Mouse (Mus musculus) MEL (cell line): Measurements from ENCODE around the gene Dyrk1a. TPM values are rescaled to one million over a fixed set of nuclear protein-coding genes. Genes with fewer than 3 reads are reported as not detected.

Source experiments
- DNase-seq: peaks from one replicate; pipeline ENCODE4 v3.0.0; 2011; ENCODE audit warnings: low read depth, low spot score
- H3K27ac ChIP-seq: 2 replicates; pipeline ENCODE4 v1.5.1; 2012; ENCODE audit warnings: low read depth, mild to moderate bottlenecking, control low read depth, low read length, moderate library complexity; ENCODE audit not compliant: control insufficient read depth
- H3K27me3 ChIP-seq, 2 experiments: fragments of 150-350 bp in 1 of 2; sonication (generic) in 1 of 2; 2 replicates each; pipeline ENCODE4 v1.6.1; 2012; ENCODE audit warnings: low read length in 2 of 2, mild to moderate bottlenecking in 2 of 2, improper control_type of control experiment in 1 of 2, moderate library complexity in 1 of 2; ENCODE audit not compliant: insufficient read depth in 2 of 2, control insufficient read depth in 1 of 2
- H3K36me3 ChIP-seq, 2 experiments: 2 replicates each; pipeline ENCODE4 v1.6.1; 2012 to 2014; ENCODE audit warnings: low read length in 2 of 2, improper control_type of control experiment in 1 of 2, inconsistent platforms in 1 of 2, mild to moderate bottlenecking in 1 of 2; ENCODE audit not compliant: insufficient read depth in 2 of 2, control insufficient read depth in 1 of 2
- H3K4me1 ChIP-seq, 2 experiments: fragments of 150-350 bp in 1 of 2; sonication (generic) in 1 of 2; 2 replicates each; pipeline ENCODE4 v1.6.1; 2012; ENCODE audit warnings: low read length in 2 of 2, improper control_type of control experiment in 1 of 2, mild to moderate bottlenecking in 1 of 2; ENCODE audit not compliant: insufficient read depth in 2 of 2, control insufficient read depth in 1 of 2
- H3K4me3 ChIP-seq, 2 experiments: fragments of 150-350 bp in 1 of 2; sonication (generic) in 1 of 2; 2 replicates each; pipeline ENCODE4 v1.5.1; 2012; ENCODE audit warnings: low read depth in 2 of 2, low read length in 2 of 2, mild to moderate bottlenecking in 2 of 2, moderate library complexity in 2 of 2, control low read depth in 1 of 2, improper control_type of control experiment in 1 of 2; ENCODE audit not compliant: control insufficient read depth in 1 of 2, insufficient read depth in 1 of 2
- H3K79me2 ChIP-seq: 2 replicates; pipeline ENCODE4 v1.6.1; 2012; ENCODE audit warnings: mild to moderate bottlenecking, low read length, moderate library complexity; ENCODE audit not compliant: control insufficient read depth, poor library complexity, insufficient read depth
- H3K9ac ChIP-seq: 2 replicates; pipeline ENCODE4 v1.6.1; 2012; ENCODE audit warnings: low read depth, mild to moderate bottlenecking, control low read depth, low read length, moderate library complexity; ENCODE audit not compliant: control insufficient read depth, poor library complexity, severe bottlenecking
- H3K9me3 ChIP-seq: fragments of 150-350 bp; sonication (generic); replicated peaks from 2 replicates; pipeline ENCODE4 v1.6.1; 2012; ENCODE audit warnings: mild to moderate bottlenecking, low read length, improper control_type of control experiment, moderate library complexity; ENCODE audit not compliant: insufficient read depth
- BHLHE40 ChIP-seq: IDR thresholded peaks from 2 replicates; pipeline ENCODE4 v1.6.1; 2012; ENCODE audit warnings: low read depth, mild to moderate bottlenecking, inconsistent platforms, low read length, improper control_type of control experiment, borderline replicate concordance
- CHD1 ChIP-seq: IDR thresholded peaks from 2 replicates; pipeline ENCODE4 v1.6.1; 2012; ENCODE audit warnings: low read depth, mild to moderate bottlenecking, inconsistent platforms, low read length, improper control_type of control experiment
- CHD2 ChIP-seq: IDR thresholded peaks from 2 replicates; pipeline ENCODE4 v1.6.1; 2011; ENCODE audit warnings: low read length, improper control_type of control experiment
- CTCF ChIP-seq, 3 experiments: IDR thresholded peaks in 2 of 3; conservative IDR thresholded peaks in 1 of 3; 2 replicates each; pipeline ENCODE4 v1.5.1; 2011 to 2012; ENCODE audit warnings: low read length in 3 of 3, low read depth in 2 of 3, mild to moderate bottlenecking in 2 of 3, improper control_type of control experiment in 1 of 3, inconsistent platforms in 1 of 3, mixed read lengths in 1 of 3, moderate library complexity in 1 of 3; ENCODE audit not compliant: control insufficient read depth in 1 of 3, insufficient read depth in 1 of 3, poor library complexity in 1 of 3, severe bottlenecking in 1 of 3
- ELF1 ChIP-seq: IDR thresholded peaks from 2 replicates; pipeline ENCODE4 v1.6.1; 2014; ENCODE audit warnings: low read depth, mild to moderate bottlenecking, inconsistent platforms, low read length, improper control_type of control experiment, moderate library complexity
- ETS1 ChIP-seq: IDR thresholded peaks from 2 replicates; pipeline ENCODE4 v1.6.1; 2012; ENCODE audit warnings: low read depth, mild to moderate bottlenecking, inconsistent platforms, low read length, improper control_type of control experiment, moderate library complexity
- GABPA ChIP-seq: IDR thresholded peaks from 2 replicates; pipeline ENCODE4 v1.6.1; 2012; ENCODE audit warnings: low read depth, mild to moderate bottlenecking, inconsistent platforms, low read length, improper control_type of control experiment, moderate library complexity
- JUND ChIP-seq: IDR thresholded peaks from 2 replicates; pipeline ENCODE4 v1.6.1; 2011; ENCODE audit warnings: low read depth, mild to moderate bottlenecking, improper control_type of control experiment, low read length
- MAFK ChIP-seq: IDR thresholded peaks from 2 replicates; pipeline ENCODE4 v1.6.1; 2011; ENCODE audit warnings: low read depth, mild to moderate bottlenecking, low read length, improper control_type of control experiment, borderline replicate concordance
- MAX ChIP-seq: IDR thresholded peaks from 2 replicates; pipeline ENCODE4 v1.6.1; 2011; ENCODE audit warnings: low read length, improper control_type of control experiment
- MAZ ChIP-seq: IDR thresholded peaks from 2 replicates; pipeline ENCODE4 v1.6.1; 2012; ENCODE audit warnings: low read depth, mild to moderate bottlenecking, inconsistent platforms, low read length, improper control_type of control experiment
- MXI1 ChIP-seq: IDR thresholded peaks from 2 replicates; pipeline ENCODE4 v1.6.1; 2011; ENCODE audit warnings: mild to moderate bottlenecking, low read depth, low read length, improper control_type of control experiment
- MYB ChIP-seq: IDR thresholded peaks from 2 replicates; pipeline ENCODE4 v1.6.1; 2011; ENCODE audit warnings: mild to moderate bottlenecking, low read depth, low read length, improper control_type of control experiment
- MYC ChIP-seq: IDR thresholded peaks from 2 replicates; pipeline ENCODE4 v1.6.1; 2011; ENCODE audit warnings: low read depth, mild to moderate bottlenecking, low read length, improper control_type of control experiment, moderate library complexity
- NELFE ChIP-seq: IDR thresholded peaks from 2 replicates; pipeline ENCODE4 v1.6.1; 2011; ENCODE audit warnings: low read depth, low read length, improper control_type of control experiment
- NRF1 ChIP-seq: IDR thresholded peaks from 2 replicates; pipeline ENCODE4 v1.6.1; 2014; ENCODE audit warnings: low read depth, mild to moderate bottlenecking, inconsistent platforms, low read length, improper control_type of control experiment, moderate library complexity; ENCODE audit not compliant: poor library complexity, insufficient read depth, severe bottlenecking
- POLR2A ChIP-seq, 2 experiments: IDR thresholded peaks; 2 replicates each; pipeline ENCODE4 v1.6.1; 2011 to 2012; ENCODE audit warnings: low read length in 2 of 2, mild to moderate bottlenecking in 2 of 2, control low read depth in 1 of 2, improper control_type of control experiment in 1 of 2, low read depth in 1 of 2, moderate library complexity in 1 of 2; ENCODE audit not compliant: control insufficient read depth in 1 of 2, insufficient read depth in 1 of 2, poor library complexity in 1 of 2
- RAD21 ChIP-seq: IDR thresholded peaks from 2 replicates; pipeline ENCODE4 v1.6.1; 2011; ENCODE audit warnings: mild to moderate bottlenecking, low read depth, low read length, improper control_type of control experiment
- RCOR1 ChIP-seq: IDR thresholded peaks from 2 replicates; pipeline ENCODE4 v1.6.1; 2012; ENCODE audit warnings: low read depth, mild to moderate bottlenecking, inconsistent platforms, low read length, improper control_type of control experiment
- SIN3A ChIP-seq: IDR thresholded peaks from 2 replicates; pipeline ENCODE4 v1.6.1; 2012; ENCODE audit warnings: low read length, improper control_type of control experiment, inconsistent platforms
- SMC3 ChIP-seq: IDR thresholded peaks from 2 replicates; pipeline ENCODE4 v1.6.1; 2011; ENCODE audit warnings: low read depth, low read length, improper control_type of control experiment
- TAL1 ChIP-seq: IDR thresholded peaks from 2 replicates; pipeline ENCODE4 v1.6.1; 2012; ENCODE audit warnings: mild to moderate bottlenecking, inconsistent platforms, low read length, moderate library complexity, mixed read lengths
- USF1 ChIP-seq: IDR thresholded peaks from 2 replicates; pipeline ENCODE4 v1.6.1; 2014; ENCODE audit warnings: low read depth, mild to moderate bottlenecking, inconsistent platforms, low read length, improper control_type of control experiment, moderate library complexity
- ZC3H11A ChIP-seq: IDR thresholded peaks from 2 replicates; pipeline ENCODE4 v1.6.1; 2012; ENCODE audit warnings: low read depth, mild to moderate bottlenecking, inconsistent platforms, low read length, improper control_type of control experiment
- polyA plus RNA-seq, 2 experiments: library from polyadenylated mRNA; stranded (reverse) in 1 of 2; unstranded in 1 of 2; fragments of >175 nt in 1 of 2; fragments of >200 nt in 1 of 2; gene quantifications; 2 replicates each; pipeline versions ENCODE4 v1.2.1 to v1.2.4; 2012; ENCODE audit warnings: low replicate concordance in 2 of 2, low read depth in 1 of 2; ENCODE audit not compliant: insufficient read length in 2 of 2, insufficient read depth in 1 of 2, missing spikeins in 1 of 2
- total RNA-seq: library from RNA; depleted of rRNA; stranded (reverse); fragments of 300-350 nt; gene quantifications from 2 replicates; pipeline ENCODE4 v1.2.3, GENCODE M21; 2012

Gene Dyrk1a
- total and polyA plus RNA-seq, 3 experiments: 22.6 to 126 (median 34.7) TPM

DNA sequence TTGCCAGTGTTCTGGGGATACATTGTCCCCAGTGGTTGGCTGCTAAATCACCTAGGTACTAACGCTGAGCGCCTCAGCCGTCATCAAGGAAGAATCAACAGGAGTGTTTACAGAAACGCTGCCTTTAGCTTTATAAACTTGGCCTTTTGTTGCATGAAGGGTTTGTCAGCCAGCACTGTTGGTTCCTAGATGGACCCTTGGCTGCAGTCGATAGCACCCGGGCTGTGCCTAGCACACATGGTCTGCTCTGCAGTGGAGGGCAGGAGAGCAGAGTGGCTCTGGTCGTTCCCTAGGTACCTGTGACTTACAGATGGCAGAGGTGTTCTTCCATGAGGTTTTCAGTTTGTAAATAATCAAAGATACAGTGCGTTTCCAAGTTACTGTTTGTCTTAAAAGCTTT, 42.8 kb downstream of the Dyrk1a start:
- Histone ChIP-seq H3K36me3 (peaks cover 5 to 13% of the 10 kb centered on the region in 2 experiments), H3K9ac (no peak overlapping the region), H3K9me3 (no peaks in the 10 kb centered on the region), H3K4me1 (peaks cover 0 to 3% of the 10 kb centered on the region in 2 experiments; a peak in 2 of 4 replicates), H3K4me3 (no peak overlapping the region), H3K27me3 (no peaks in the 10 kb centered on the region), H3K79me2 (peaks cover 40% of the 10 kb centered on the region), H3K27ac (no peak overlapping the region)
- no peak for DNase-seq
- TF ChIP-seq RAD21: no peak
- no peak for TF ChIP-seq RCOR1
- TF ChIP-seq MAFK: no peak
- no peak for TF ChIP-seq POLR2A (IDR thresholded peaks at IDR 0.05; ENCODE audit: control insufficient read depth in 1 of 2, insufficient read depth in 1 of 2, low read depth in 1 of 2, low read length in 2 of 2, poor library complexity in 1 of 2)
- no peak for TF ChIP-seq MAZ
- no peak for TF ChIP-seq USF1
- no peak for TF ChIP-seq NELFE

DNA sequence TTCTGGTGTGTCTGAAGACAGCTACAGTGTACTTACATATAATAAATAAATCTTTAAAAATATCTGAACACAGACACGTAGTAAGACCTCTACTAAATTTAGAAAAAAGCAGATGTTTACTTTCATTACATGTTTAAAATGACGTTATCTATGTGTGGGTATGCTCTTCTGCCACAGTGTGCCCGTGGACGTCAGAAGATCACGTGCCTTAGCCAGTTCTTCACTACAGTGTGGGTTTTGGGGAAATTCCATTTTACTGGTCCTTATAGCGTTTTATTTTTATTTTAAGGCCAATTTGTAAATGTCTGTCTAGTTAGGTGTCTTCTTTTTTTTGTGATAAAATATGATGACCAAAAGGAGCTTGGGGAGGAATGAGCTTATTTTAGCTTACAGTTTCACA, 47.4 kb downstream of the Dyrk1a start:
- DNase-seq: no peak
- H3K9me3 ChIP-seq: no peaks in the 10 kb centered on the region
- H3K79me2 ChIP-seq: peaks cover 25% of the 10 kb centered on the region
- H3K4me1 ChIP-seq: no peaks in the 10 kb centered on the region
- no peak overlapping the region for H3K4me3 ChIP-seq
- H3K27me3 ChIP-seq: no peaks in the 10 kb centered on the region
- no peak overlapping the region for H3K27ac ChIP-seq
- H3K36me3 ChIP-seq: peaks cover 0 to 6% of the 10 kb centered on the region in 2 experiments; a peak in 3 of 4 replicates
- no peak overlapping the region for H3K9ac ChIP-seq
- TF ChIP-seq TAL1: no peak
- no peak for TF ChIP-seq CTCF (IDR thresholded peaks at IDR 0.05 in 2 of 3, conservative IDR thresholded peaks at IDR 0.05 in 1 of 3; ENCODE audit: control insufficient read depth in 1 of 3, insufficient read depth in 1 of 3, low read depth in 2 of 3, low read length in 3 of 3, poor library complexity in 1 of 3, severe bottlenecking in 1 of 3)
- no peak for TF ChIP-seq MAX
- no peak for TF ChIP-seq SMC3
- no peak for TF ChIP-seq SIN3A
- TF ChIP-seq JUND: no peak
- TF ChIP-seq CHD1: no peak
- no peak for TF ChIP-seq BHLHE40
- TF ChIP-seq CHD2: no peak
- TF ChIP-seq ELF1: no peak
- TF ChIP-seq NRF1: no peak
- no peak for TF ChIP-seq USF1
- TF ChIP-seq ZC3H11A: no peak
- no peak for TF ChIP-seq ETS1
- no peak for TF ChIP-seq POLR2A (IDR thresholded peaks at IDR 0.05; ENCODE audit: control insufficient read depth in 1 of 2, insufficient read depth in 1 of 2, low read depth in 1 of 2, low read length in 2 of 2, poor library complexity in 1 of 2)
- TF ChIP-seq MYC: no peak
- no peak for TF ChIP-seq MXI1
- no peak for TF ChIP-seq MAZ
- TF ChIP-seq MYB: no peak
- no peak for TF ChIP-seq GABPA
